Mouse (Mus musculus): ENCODE results near the gene Hebp1.

DNA sequence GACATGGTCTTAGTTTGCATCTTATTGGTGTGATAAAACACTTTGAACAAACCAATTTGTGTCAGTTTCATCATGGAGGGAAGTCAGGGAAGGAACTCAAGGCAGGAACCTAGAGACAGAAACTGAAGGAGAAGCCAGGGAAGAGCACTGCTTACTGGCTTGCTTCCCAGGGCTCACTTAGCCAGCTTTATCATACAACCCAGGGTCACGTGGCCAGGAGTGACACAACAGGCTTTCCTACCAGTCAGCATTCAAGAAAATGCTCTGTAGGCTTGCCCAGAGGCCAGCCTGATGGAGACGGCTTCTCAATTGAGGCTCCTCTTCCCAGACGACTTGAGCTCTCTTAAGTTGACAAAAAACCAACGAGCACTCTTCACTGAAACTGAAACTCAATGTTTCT, 2.9 kb downstream of the Hebp1 start:
- TF ChIP-seq CTCF (IDR thresholded peaks at IDR 0.05; ENCODE audit: low read depth) (no peak), EP300 (IDR thresholded peaks at IDR 0.05; ENCODE audit: low read depth) (no peak)
